Mouse (Mus musculus) lung, embryonic 16.5 days (tissue): ENCODE results near the gene Cdh15. TPM values are rescaled to one million over a fixed set of nuclear protein-coding genes. Genes with fewer than 3 reads are reported as not detected.

Experiments
- ATAC-seq: fragments of 200-750 bp; cut with Nextera tagmentation; 2 replicates; pipeline ENCODE4 v1.8.0; 2017; ENCODE audit warnings: low read depth, mild to moderate bottlenecking, moderate library complexity
- H3K27ac ChIP-seq: fragments of 300-500 bp; sonication (generic); 2 replicates; pipeline ENCODE4 v1.5.1; 2014; ENCODE audit warnings: mild to moderate bottlenecking, control low read depth, low read length
- H3K27me3 ChIP-seq: fragments of 300-500 bp; sonication (generic); 2 replicates; pipeline ENCODE4 v1.6.1; 2014; ENCODE audit warnings: low read depth, low read length, mixed read lengths; ENCODE audit not compliant: control insufficient read depth, insufficient read depth
- H3K36me3 ChIP-seq: fragments of 300-500 bp; sonication (generic); 2 replicates; pipeline ENCODE4 v1.6.1; 2014; ENCODE audit warnings: low read length; ENCODE audit not compliant: control insufficient read depth, insufficient read depth
- H3K4me1 ChIP-seq: fragments of 300-500 bp; sonication (generic); replicated peaks from 2 replicates; pipeline ENCODE4 v1.6.1; 2014; ENCODE audit warnings: low read length, mixed read lengths; ENCODE audit not compliant: control insufficient read depth, insufficient read depth
- H3K4me2 ChIP-seq: fragments of 300-500 bp; sonication (generic); 2 replicates; pipeline ENCODE4 v1.6.1; 2014; ENCODE audit warnings: low read depth, low read length, control low read depth
- H3K4me3 ChIP-seq: fragments of 300-500 bp; sonication (generic); 2 replicates; pipeline ENCODE4 v1.5.1; 2014; ENCODE audit warnings: mild to moderate bottlenecking, low read length, control low read depth
- H3K9ac ChIP-seq: fragments of 300-500 bp; sonication (generic); 2 replicates; pipeline ENCODE4 v1.6.1; 2014; ENCODE audit warnings: low read length, control low read depth
- H3K9me3 ChIP-seq: fragments of 300-500 bp; sonication (generic); 2 replicates; pipeline ENCODE4 v1.6.1; 2016; ENCODE audit warnings: low read length; ENCODE audit not compliant: control insufficient read depth
- WGBS: fragments of 180-500 bp; shearing (Covaris S2); extraction: QIAGEN DNeasy Blood & Tissue Kit; methylation state at CpG from one replicate; pipeline ENCODE4 v1.1.7; 2014; 5-methylcytosine and 5-hydroxymethylcytosine counted together
- polyA plus RNA-seq: library from polyadenylated mRNA; unstranded; fragments of >200 nt; fragmentation: Nextera tagmentation; extraction: Ambion mirVana; gene quantifications from 2 replicates; pipeline ENCODE4 v1.2.1, GENCODE M21; 2015

Cdh15 gene
- polyA plus RNA-seq, 1 experiment from 2014 or later = 0.49 TPM

DNA sequence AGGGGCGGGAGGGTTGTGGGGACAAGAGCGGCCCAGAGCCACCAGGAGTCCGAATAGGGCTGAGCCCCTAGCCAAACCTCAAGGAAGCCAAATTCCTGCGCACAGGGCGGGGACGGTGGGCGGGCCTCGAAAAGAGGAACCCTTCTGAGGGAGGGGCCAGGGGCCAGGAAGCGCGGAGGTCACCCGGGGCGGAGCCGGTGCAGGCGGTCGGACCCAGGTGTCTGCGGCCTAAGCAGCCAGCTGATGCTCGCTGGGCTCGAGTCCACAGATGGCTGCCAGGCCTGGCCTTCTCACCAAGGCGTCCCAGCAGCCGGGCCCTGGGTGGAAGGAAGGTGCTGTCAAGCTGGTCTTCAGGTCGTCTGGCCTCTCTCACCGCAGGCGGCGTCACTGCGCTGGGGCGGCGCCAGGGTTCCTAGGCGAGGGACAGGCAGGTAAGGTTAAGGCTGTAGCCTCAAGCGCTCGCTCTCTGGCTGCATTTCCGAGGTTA, 22.7 kb downstream of the Cdh15 start:
- Histone ChIP-seq H3K9me3 (peaks cover 2% of the 10 kb centered on the region), H3K27ac (no peak overlapping the region), H3K27me3 (no peaks in the 10 kb centered on the region), H3K4me3 (peak overlapping the region; percentile 33), H3K4me1 (no peaks in the 10 kb centered on the region), H3K4me2 (peak overlapping the region; percentile 51), H3K36me3 (no peaks in the 10 kb centered on the region), H3K9ac (0 out of 2 replicates have a peak overlapping the region, but pooled peaks have one; percentile 40)
- ATAC-seq = peak; percentile 78
- WGBS = 21% methylated on average over 31 of the region's 31 CpGs

DNA sequence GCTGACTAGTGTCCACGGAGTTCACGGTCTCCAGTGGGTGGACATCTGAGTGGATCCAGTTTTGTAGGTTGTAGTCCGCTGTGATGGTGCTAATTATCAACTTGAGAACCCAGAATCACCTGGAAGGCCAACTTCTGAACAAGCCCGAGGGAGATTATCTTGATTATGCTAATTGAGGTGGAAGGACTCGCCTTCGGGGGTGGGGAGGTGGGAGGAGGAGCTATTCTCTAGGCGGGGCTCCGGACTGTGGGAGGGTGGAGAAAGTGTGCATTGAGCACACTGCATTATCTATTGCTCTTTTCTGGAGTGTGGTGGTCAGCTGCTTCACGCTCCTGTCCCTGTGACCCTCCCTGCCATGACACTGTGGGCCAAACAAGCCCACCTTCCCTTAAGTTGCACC, 23.9 kb downstream of the Cdh15 start:
- Histone ChIP-seq H3K9ac (no peak overlapping the region), H3K4me3 (no peak overlapping the region), H3K4me2 (no peak overlapping the region), H3K4me1 (no peaks in the 10 kb centered on the region), H3K27me3 (no peaks in the 10 kb centered on the region), H3K27ac (no peak overlapping the region), H3K9me3 (no peaks in the 10 kb centered on the region), H3K36me3 (no peaks in the 10 kb centered on the region)
- ATAC-seq = no peak
- 71% methylated on average over 9 of the region's 9 CpGs for WGBS

DNA sequence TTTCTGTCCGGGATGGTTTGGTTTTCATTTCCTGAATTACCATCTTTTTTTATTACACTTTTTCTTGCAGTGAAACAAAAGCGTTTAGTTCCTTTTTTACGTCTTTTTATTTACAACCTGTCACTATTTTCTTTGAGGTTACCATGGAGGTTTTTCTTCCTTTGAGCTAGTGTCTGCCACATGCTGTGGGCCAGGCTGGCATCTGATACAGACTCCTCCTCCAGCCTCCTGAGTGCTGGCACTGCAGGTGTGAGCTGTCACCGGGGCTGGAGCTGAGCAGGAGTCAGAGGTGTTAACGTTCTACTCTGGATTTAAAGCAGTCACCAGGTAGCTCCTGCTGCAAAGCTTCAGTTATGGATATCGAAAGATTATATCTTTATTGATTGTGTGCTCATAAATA, 25.4 kb downstream of the Cdh15 start:
- no peak overlapping the region for H3K27ac ChIP-seq
- no peaks in the 10 kb centered on the region for H3K36me3 ChIP-seq
- no peak overlapping the region for H3K9ac ChIP-seq
- H3K4me2 ChIP-seq = no peak overlapping the region
- no peak for ATAC-seq
- H3K27me3 ChIP-seq = no peaks in the 10 kb centered on the region
- 37% methylated on average over 6 of the region's 6 CpGs for WGBS
- no peaks in the 10 kb centered on the region for H3K9me3 ChIP-seq
- no peaks in the 10 kb centered on the region for H3K4me1 ChIP-seq
- no peak overlapping the region for H3K4me3 ChIP-seq

DNA sequence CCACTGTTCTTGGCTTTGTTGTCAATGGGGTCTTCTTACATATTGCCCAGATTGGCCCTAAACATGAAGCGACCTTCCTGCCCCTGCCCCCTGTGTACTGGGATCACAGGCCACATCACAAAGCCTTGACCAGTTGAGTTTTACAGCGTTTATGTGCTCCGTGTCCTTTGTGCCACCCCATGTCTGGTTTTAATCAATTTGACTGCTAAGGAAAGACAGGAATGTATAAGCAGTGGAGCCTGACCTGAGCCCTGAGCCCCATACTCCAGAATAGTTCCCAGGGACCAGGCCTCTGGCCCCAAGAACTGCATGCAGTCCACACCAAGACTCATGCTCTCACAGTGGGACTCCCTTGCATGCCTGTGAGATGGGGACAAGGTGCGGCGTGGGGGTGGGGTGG, 27.4 kb downstream of the Cdh15 start:
- Histone ChIP-seq H3K27me3 (no peaks in the 10 kb centered on the region), H3K27ac (no peak overlapping the region), H3K4me1 (no peaks in the 10 kb centered on the region), H3K9ac (no peak overlapping the region), H3K4me3 (no peak overlapping the region), H3K4me2 (no peak overlapping the region), H3K36me3 (no peaks in the 10 kb centered on the region), H3K9me3 (no peaks in the 10 kb centered on the region)
- WGBS = 54% methylated on average over 5 of the region's 5 CpGs
- no peak for ATAC-seq

DNA sequence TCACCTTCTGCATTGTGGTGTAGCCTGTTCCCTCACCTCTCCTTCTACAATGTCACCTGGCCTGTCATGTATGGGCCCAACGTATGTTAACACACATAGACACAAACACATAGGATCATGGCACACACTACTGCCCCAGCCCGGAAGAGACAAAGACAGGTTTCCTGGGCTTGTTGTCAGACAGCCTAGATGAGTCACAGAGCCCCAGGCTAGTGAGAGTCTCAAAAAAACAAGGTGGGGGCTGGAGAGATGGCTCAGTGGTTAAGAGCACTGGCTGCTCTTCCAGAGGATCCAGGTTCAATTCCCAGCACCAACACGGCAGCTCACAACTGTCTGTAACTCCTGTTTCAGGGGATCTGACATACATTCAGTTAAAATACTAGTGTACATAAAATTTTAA, 30.5 kb downstream of the Cdh15 start:
- Histone ChIP-seq H3K9ac (no peak overlapping the region), H3K27ac (no peak overlapping the region), H3K9me3 (no peaks in the 10 kb centered on the region), H3K27me3 (no peaks in the 10 kb centered on the region), H3K36me3 (peaks cover 6% of the 10 kb centered on the region; the same call in 1 of the 2 replicates), H3K4me3 (no peak overlapping the region), H3K4me1 (no peaks in the 10 kb centered on the region), H3K4me2 (no peak overlapping the region)
- 80% methylated on average over 3 of the region's 3 CpGs for WGBS
- ATAC-seq = no peak

DNA sequence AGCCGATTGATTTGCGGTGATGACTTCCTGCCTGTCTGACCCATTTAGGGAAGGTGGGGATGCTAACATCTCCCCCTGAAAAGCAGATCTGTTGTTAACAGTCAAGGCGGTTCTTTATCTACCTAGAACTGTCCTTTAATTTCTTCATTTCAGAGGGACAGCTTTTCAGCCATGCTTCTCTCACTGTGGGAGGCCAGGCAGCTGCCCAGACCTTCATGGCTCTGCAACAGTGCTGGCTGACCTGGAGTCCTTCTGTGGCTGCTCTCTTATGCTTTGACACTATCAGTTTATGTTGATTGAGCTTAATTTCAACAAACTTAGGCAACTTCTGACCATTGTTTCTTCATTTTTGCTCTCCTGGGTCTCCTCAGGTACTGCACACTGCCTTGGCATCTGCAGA, 32.5 kb downstream of the Cdh15 start:
- no peak overlapping the region for H3K4me3 ChIP-seq
- no peak overlapping the region for H3K4me2 ChIP-seq
- WGBS = 41% methylated on average over 3 of the region's 3 CpGs
- H3K27me3 ChIP-seq = no peaks in the 10 kb centered on the region
- H3K9me3 ChIP-seq = no peaks in the 10 kb centered on the region
- peaks cover 23% of the 10 kb centered on the region for H3K36me3 ChIP-seq
- no peak for ATAC-seq
- no peak overlapping the region for H3K27ac ChIP-seq
- H3K4me1 ChIP-seq = no peaks in the 10 kb centered on the region
- H3K9ac ChIP-seq = no peak overlapping the region

DNA sequence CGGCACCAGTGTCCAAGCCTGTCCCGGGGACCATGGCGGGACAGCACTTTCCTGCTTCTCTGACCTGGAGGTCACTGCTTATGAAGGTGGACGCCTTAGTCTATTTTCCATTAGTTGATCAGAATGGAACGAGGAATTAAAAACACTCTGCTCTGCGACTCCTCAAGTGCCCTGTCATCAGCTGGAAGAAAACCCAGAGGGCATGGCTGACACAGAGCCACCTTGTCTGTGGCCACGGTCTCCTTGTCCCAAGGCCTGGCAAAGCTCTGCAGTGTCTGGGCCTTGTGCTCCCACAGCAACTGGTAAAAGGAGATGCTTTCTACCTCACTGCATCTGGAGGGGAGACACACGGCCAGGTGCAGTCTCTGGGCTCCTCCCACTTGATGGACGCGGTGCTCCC, 35.9 kb downstream of the Cdh15 start:
- H3K4me2 ChIP-seq = no peak overlapping the region

DNA sequence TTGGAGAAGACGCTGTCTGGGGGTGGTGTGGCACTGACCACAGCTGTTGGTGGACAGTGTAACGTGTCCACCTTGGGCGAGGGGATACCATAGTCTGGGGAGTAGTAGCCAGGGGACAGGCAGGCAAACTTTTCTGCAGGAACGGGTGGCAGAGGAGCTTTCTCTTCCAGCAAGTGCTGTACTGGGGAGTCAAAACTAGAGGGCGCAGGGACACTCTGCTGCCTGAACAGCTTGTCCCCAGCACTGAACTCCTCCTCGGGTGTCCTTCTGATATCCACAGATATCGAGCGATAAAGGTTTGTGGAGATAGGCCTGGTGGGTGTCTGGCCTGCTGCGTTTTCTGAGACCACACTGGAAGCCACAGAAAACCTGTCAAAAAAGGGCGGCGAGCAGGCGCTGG, 43.7 kb downstream of the Cdh15 start:
- ATAC-seq = no peak
- Histone ChIP-seq H3K36me3 (peaks cover 67% of the 10 kb centered on the region), H3K9ac (no peak overlapping the region), H3K4me2 (no peak overlapping the region), H3K4me1 (no peaks in the 10 kb centered on the region), H3K9me3 (no peaks in the 10 kb centered on the region), H3K4me3 (no peak overlapping the region), H3K27me3 (no peaks in the 10 kb centered on the region), H3K27ac (no peak overlapping the region)
- WGBS = 86% methylated on average over 12 of the region's 12 CpGs

More for the DNA sequence above, 35.9 kb downstream of the Cdh15 start:
- no peak overlapping the region for H3K9ac ChIP-seq
- H3K27ac ChIP-seq = no peak overlapping the region
- no peaks in the 10 kb centered on the region for H3K9me3 ChIP-seq
- ATAC-seq = no peak
- H3K4me1 ChIP-seq = no peaks in the 10 kb centered on the region
- H3K27me3 ChIP-seq = no peaks in the 10 kb centered on the region
- no peak overlapping the region for H3K4me3 ChIP-seq
- peaks cover 51% of the 10 kb centered on the region for H3K36me3 ChIP-seq
- WGBS = 85% methylated on average over 10 of the region's 10 CpGs

DNA sequence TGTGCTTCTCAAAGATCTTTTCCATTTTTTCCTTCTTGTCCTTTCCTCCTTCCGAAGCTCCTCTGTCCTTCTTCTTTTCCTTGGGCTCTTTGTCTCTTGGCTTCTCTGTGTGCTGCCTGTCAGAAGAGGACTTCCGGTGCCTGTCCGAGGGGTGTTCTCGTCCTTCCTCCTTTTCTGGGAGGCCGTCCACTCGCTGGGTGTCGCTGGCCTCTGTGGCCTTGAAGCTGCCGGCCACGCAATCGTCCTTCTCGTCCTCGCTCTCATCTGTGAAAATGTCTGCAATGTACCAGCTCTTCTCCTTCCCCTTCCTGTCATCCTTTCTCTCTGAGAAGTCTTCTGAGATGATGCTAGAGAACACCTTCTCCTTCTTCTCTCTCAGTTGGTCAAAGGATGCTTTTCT, 45.7 kb downstream of the Cdh15 start:
- peaks cover 63% of the 10 kb centered on the region for H3K36me3 ChIP-seq
- no peak overlapping the region for H3K9ac ChIP-seq
- no peak for ATAC-seq
- no peaks in the 10 kb centered on the region for H3K4me1 ChIP-seq
- H3K4me2 ChIP-seq = no peak overlapping the region
- no peak overlapping the region for H3K27ac ChIP-seq
- no peaks in the 10 kb centered on the region for H3K27me3 ChIP-seq
- no peaks in the 10 kb centered on the region for H3K9me3 ChIP-seq
- no peak overlapping the region for H3K4me3 ChIP-seq
- WGBS = 75% methylated on average over 12 of the region's 12 CpGs

DNA sequence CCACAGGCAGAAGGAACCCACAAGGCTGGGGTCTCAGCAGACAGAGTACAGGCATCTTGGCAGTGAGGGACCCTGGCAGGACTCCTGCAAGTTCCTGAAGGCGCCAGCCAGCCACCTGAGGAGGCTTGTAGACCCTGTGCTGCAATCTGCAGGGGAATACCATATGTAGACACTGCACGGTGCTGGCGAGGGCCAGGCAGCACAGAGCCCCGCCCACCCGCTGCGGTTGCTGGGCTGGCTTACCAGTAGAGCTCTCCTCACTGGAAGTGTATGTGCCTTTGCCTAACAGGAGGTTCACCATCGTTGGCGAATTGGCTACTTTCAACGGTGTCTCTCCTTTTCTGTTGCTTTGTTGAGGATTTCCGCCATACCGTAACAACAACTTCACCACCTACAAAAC, 48.6 kb downstream of the Cdh15 start:
- no peak for ATAC-seq
- Histone ChIP-seq H3K27me3 (no peaks in the 10 kb centered on the region), H3K4me2 (no peak overlapping the region), H3K9me3 (no peaks in the 10 kb centered on the region), H3K9ac (no peak overlapping the region), H3K27ac (no peak overlapping the region), H3K4me1 (no peaks in the 10 kb centered on the region), H3K36me3 (peaks cover 47% of the 10 kb centered on the region), H3K4me3 (no peak overlapping the region)
- WGBS = 88% methylated on average over 11 of the region's 11 CpGs
